Comparison of ENCODE assay signal across 12 mouse cellular contexts in the genomic region with DNA sequence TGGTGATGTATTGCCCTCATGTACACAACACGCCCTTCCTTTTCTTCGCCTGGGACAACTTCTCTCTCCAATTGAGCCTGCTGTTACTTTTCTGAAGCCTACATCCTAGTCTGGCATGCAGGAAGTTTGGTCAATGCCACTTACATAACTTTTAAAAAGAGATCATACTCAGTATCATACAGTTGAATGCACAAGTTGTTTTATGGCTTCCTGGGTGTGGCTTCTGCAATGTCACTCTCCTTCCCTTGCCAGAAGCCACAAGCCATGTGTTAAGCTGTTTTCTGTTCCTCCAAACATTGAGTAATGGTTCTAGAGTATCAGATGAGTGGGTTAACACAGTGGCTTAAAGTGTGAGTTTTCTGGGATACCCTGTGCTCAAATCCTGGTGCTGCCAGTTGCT. TPM values are rescaled to one million over a fixed set of nuclear protein-coding genes. Genes with fewer than 3 reads are reported as not detected.
DNase-seq lines count a peak whose midpoint lies in the region; ATAC-seq and TF ChIP-seq lines count a peak whose summit lies in the region.
"Had no signal": no experiment of that assay in that cellular context is flagged by ENCODE, and none has a peak within 500 bp of the region (broad histone marks: within the 10 kb centered on the region; RNA-seq: fewer than 3 reads in every experiment).

No protein-coding gene starts in this region.

- H3K27me3 ChIP-seq in forebrain, embryonic 15.5 days = no peaks in the 10 kb centered on the region
- no peaks in the 10 kb centered on the region for H3K27me3 ChIP-seq in forebrain, postnatal 0 days (ENCODE audit: insufficient read depth, low read length)
- H3K27me3 ChIP-seq in liver, adult 2 months (ENCODE audit: control insufficient read depth, insufficient read depth, low read length) = no peaks in the 10 kb centered on the region
- no peaks in the 10 kb centered on the region for H3K27me3 ChIP-seq in liver, embryonic 12.5 days (replicated peaks)
- H3K27me3 ChIP-seq: intestine, embryonic 15.5 days had no signal

- H3K9me3 ChIP-seq in forebrain, embryonic 15.5 days = no peaks in the 10 kb centered on the region
- H3K9me3 ChIP-seq in forebrain, postnatal 0 days (ENCODE audit: low read length) = no peaks in the 10 kb centered on the region
- no peaks in the 10 kb centered on the region for H3K9me3 ChIP-seq in liver, embryonic 12.5 days (replicated peaks)
- H3K9me3 ChIP-seq: intestine, embryonic 15.5 days had no signal

- H3K36me3 ChIP-seq in forebrain, embryonic 15.5 days = no peaks in the 10 kb centered on the region
- 0 out of 2 replicates have a peak, but pooled peaks cover 2% of the 10 kb centered on the region for H3K36me3 ChIP-seq in forebrain, postnatal 0 days (ENCODE audit: insufficient read depth)
- H3K36me3 ChIP-seq in liver, adult 2 months (ENCODE audit: control insufficient read depth, insufficient read depth, low read length) = no peaks in the 10 kb centered on the region
- H3K36me3 ChIP-seq in liver, embryonic 12.5 days = no peaks in the 10 kb centered on the region
- H3K36me3 ChIP-seq: intestine, embryonic 15.5 days had no signal

- no peak for TF ChIP-seq CTCF in forebrain, postnatal 0 days (IDR thresholded peaks at IDR 0.05; ENCODE audit: low read depth)
- no peak for TF ChIP-seq CTCF in liver, adult 2 months (IDR thresholded peaks at IDR 0.05; ENCODE audit: low read depth, low read length)

- no peak overlapping the region for H3K4me2 ChIP-seq in forebrain, embryonic 15.5 days (replicated peaks)
- no peak overlapping the region for H3K4me2 ChIP-seq in forebrain, postnatal 0 days (ENCODE audit: low read depth)
- no peak overlapping the region for H3K4me2 ChIP-seq in liver, embryonic 12.5 days
- H3K4me2 ChIP-seq: intestine, embryonic 15.5 days had no signal

- no peak overlapping the region for H3K4me3 ChIP-seq in forebrain, embryonic 15.5 days
- H3K4me3 ChIP-seq in forebrain, postnatal 0 days (ENCODE audit: low read depth, low read length) = no peak overlapping the region
- no peak overlapping the region for H3K4me3 ChIP-seq in liver, adult 2 months (ENCODE audit: insufficient read depth, low read depth, low read length)
- H3K4me3 ChIP-seq in liver, embryonic 12.5 days = no peak overlapping the region
- H3K4me3 ChIP-seq: erythroblast, embryonic 14.5 days; intestine, embryonic 15.5 days had no signal

- peak overlapping the region; percentile 36; the same call in 1 of the 2 replicates for H3K27ac ChIP-seq in forebrain, embryonic 15.5 days (replicated peaks)
- no peak overlapping the region for H3K27ac ChIP-seq in forebrain, postnatal 0 days (ENCODE audit: low read depth, low read length)
- H3K27ac ChIP-seq in liver, adult 2 months (replicated peaks; ENCODE audit: insufficient read depth, low read depth, low read length) = no peak overlapping the region
- H3K27ac ChIP-seq in liver, embryonic 12.5 days = no peak overlapping the region
- H3K27ac ChIP-seq: intestine, embryonic 15.5 days had no signal

- no peak overlapping the region for H3K9ac ChIP-seq in forebrain, embryonic 15.5 days (replicated peaks)
- no peak overlapping the region for H3K9ac ChIP-seq in forebrain, postnatal 0 days
- no peak overlapping the region for H3K9ac ChIP-seq in liver, adult 2 months (ENCODE audit: low read depth, low read length)
- no peak overlapping the region for H3K9ac ChIP-seq in liver, embryonic 12.5 days
- H3K9ac ChIP-seq: intestine, embryonic 15.5 days had no signal

- WGBS in forebrain, embryonic 15.5 days = 88% methylated on average over 2 of the region's 2 CpGs
- WGBS in forebrain, postnatal 0 days = 85% methylated on average over 2 of the region's 2 CpGs
- 68% methylated on average over 2 of the region's 2 CpGs for WGBS in liver, adult 2 months
- WGBS in liver, embryonic 12.5 days (ENCODE audit: insufficient replicate concordance) = 48% methylated on average over 2 of the region's 2 CpGs

- no peak for ATAC-seq in forebrain, embryonic 15.5 days (replicated peaks)
- no peak for ATAC-seq in forebrain, postnatal 0 days
- ATAC-seq in liver, embryonic 12.5 days = no peak
- peak; percentile 80 for ATAC-seq in common myeloid progenitor, adult 5-6 weeks (replicated peaks; ENCODE audit: low read depth, poor library complexity, severe bottlenecking)
- ATAC-seq: intestine, embryonic 15.5 days had no signal

- H3K4me1 ChIP-seq in forebrain, embryonic 15.5 days = peaks cover 33% of the 10 kb centered on the region
- peaks cover 11% of the 10 kb centered on the region; the same call in 1 of the 2 replicates for H3K4me1 ChIP-seq in forebrain, postnatal 0 days (ENCODE audit: insufficient read depth)
- H3K4me1 ChIP-seq in liver, adult 2 months (ENCODE audit: control insufficient read depth, insufficient read depth, low read length) = 0 out of 2 replicates have a peak, but pooled peaks cover 3% of the 10 kb centered on the region
- 0 out of 2 replicates have a peak, but pooled peaks cover 5% of the 10 kb centered on the region for H3K4me1 ChIP-seq in liver, embryonic 12.5 days

- H3K79me2 ChIP-seq in liver, adult 2 months (ENCODE audit: control insufficient read depth, insufficient read depth, low read length) = no peaks in the 10 kb centered on the region

- DNase-seq in forebrain, postnatal 0 days = no peak
- DNase-seq in liver, adult 2 months (ENCODE audit: extremely low read depth, low read depth, low spot score) = peak; percentile 33
- peak; percentile 33 to 41 for DNase-seq in monocyte, adult 2 months (ENCODE audit: low read depth in 1 of 2, low spot score in 2 of 2)
- no peak for DNase-seq in layer of hippocampus, postnatal 25 days (ENCODE audit: extremely low spot score in 1 of 2, low spot score in 1 of 2)
- DNase-seq in gastrocnemius, postnatal 10 days = no peak
- DNase-seq: adrenal gland, postnatal 25 days; right cerebral cortex, postnatal 4 days had no signal

- TF ChIP-seq POLR2A in liver, adult 2 months (IDR thresholded peaks at IDR 0.05; ENCODE audit: extremely low read depth, insufficient read depth, low read length) = no peak

RNA-seq across cellular contexts. Expression of a gene that starts 58.8 kb away (rescaled TPM):
- polyA plus RNA-seq in forebrain, embryonic 15.5 days (2015; fragmentation: Nextera tagmentation; extraction: Ambion mirVana) = 139 and 154 TPM in 2 replicates
- total RNA-seq in forebrain, postnatal 0 days (2014; rRNA removed) = 202 and 242 TPM in 2 replicates
- polyA plus RNA-seq in forebrain, postnatal 0 days (2015; fragmentation: Nextera tagmentation; extraction: Ambion mirVana) = 120 and 127 TPM in 2 replicates
- 2.0 and 3.3 TPM in 2 replicates for total RNA-seq in liver, adult 2 months (2014; rRNA removed)
- 0.65 and 1.7 TPM in 2 replicates for polyA plus RNA-seq in liver, adult 2 months (2012; rRNA removed)
- polyA plus RNA-seq in liver, embryonic 12.5 days (2016; fragmentation: Nextera tagmentation; extraction: Ambion mirVana) = 3.8 and 4.1 TPM in 2 replicates
- 15.6 and 16.5 TPM in 2 replicates for total RNA-seq in common myeloid progenitor, adult 5-6 weeks (2017)
- total RNA-seq in layer of hippocampus, postnatal 25 days (2021) = 100 to 1,000 TPM; 185 to 192 TPM
- 10 to 100 TPM; 12.0 to 12.5 TPM for total RNA-seq in gastrocnemius, postnatal 10 days (2021)

Comparison
In these comparisons a context has a peak if more than half of its experiments do, and no peak if none do; other contexts are left out.
1. DNase-seq: peak in liver, adult 2 months (single experiment) and monocyte, adult 2 months (2 of 2); none in forebrain, postnatal 0 days (single experiment), layer of hippocampus, postnatal 25 days (0 of 2) and gastrocnemius, postnatal 10 days (single experiment).
2. RNA of a gene that starts 58.8 kb away (total RNA-seq): 202 to 242 TPM in forebrain, postnatal 0 days and 185 to 192 TPM in layer of hippocampus, postnatal 25 days; 15.6 to 16.5 TPM in common myeloid progenitor, adult 5-6 weeks, 12.0 to 12.5 TPM in gastrocnemius, postnatal 10 days and 2.0 to 3.3 TPM in liver, adult 2 months; every median in the first group is over 10 times any median in the second.